Mouse (Mus musculus) G1E (cell line): ENCODE data around the gene Ovol3. TPM values are rescaled to one million over a fixed set of nuclear protein-coding genes. Genes with fewer than 3 reads are reported as not detected.

ENCODE experiments used
- ATAC-seq: 2 replicates; pipeline ENCODE4 v1.8.0; 2016; ENCODE audit warnings: mild to moderate bottlenecking; ENCODE audit not compliant: insufficient number of reproducible peaks, poor library complexity, low FRiP score, severe bottlenecking; ENCODE audit errors: extremely low read depth
- DNase-seq: peaks from one replicate; pipeline ENCODE4 v3.0.0; 2012; ENCODE audit warnings: low spot score
- H3K27me3 ChIP-seq: 2 replicates; pipeline ENCODE4 v1.6.1; 2012; ENCODE audit warnings: mild to moderate bottlenecking, low read length, inconsistent platforms; ENCODE audit not compliant: insufficient read depth
- H3K36me3 ChIP-seq: replicated peaks from 2 replicates; pipeline ENCODE3; 2012; ENCODE audit warnings: mild to moderate bottlenecking, inconsistent platforms
- H3K4me1 ChIP-seq: 2 replicates; pipeline ENCODE4 v1.6.1; 2012; ENCODE audit warnings: low read depth, low read length, inconsistent platforms, mixed read lengths; ENCODE audit not compliant: insufficient read depth
- H3K4me3 ChIP-seq: 2 replicates; pipeline ENCODE4 v1.5.1; 2012; ENCODE audit warnings: low read depth, mild to moderate bottlenecking, inconsistent platforms, low read length, moderate library complexity, mixed read lengths
- H3K9me3 ChIP-seq: replicated peaks from 2 replicates; pipeline ENCODE4 v1.6.1; 2012; ENCODE audit warnings: inconsistent platforms
- GATA1 ChIP-seq: IDR thresholded peaks from 2 replicates; pipeline ENCODE4 v1.6.1; 2012; ENCODE audit warnings: borderline replicate concordance, low read length, inconsistent platforms, mixed read lengths
- POLR2AphosphoS5 ChIP-seq: IDR thresholded peaks from 2 replicates; pipeline ENCODE4 v1.6.1; 2012; ENCODE audit warnings: low read depth, low read length, inconsistent platforms; ENCODE audit not compliant: insufficient replicate concordance
- TAL1 ChIP-seq: conservative IDR thresholded peaks from 2 replicates; pipeline ENCODE4 v1.6.1; 2012; ENCODE audit warnings: low read depth, low read length, inconsistent platforms, mixed read lengths
- polyA plus RNA-seq: library from polyadenylated mRNA; stranded (reverse); fragments of >175 nt; gene quantifications from 2 replicates; pipeline ENCODE4 v1.2.3, GENCODE M21; 2012
- total RNA-seq, 2 experiments: library from RNA; stranded (forward) in 1 of 2; stranded (reverse) in 1 of 2; fragments of 200-1000 nt in 1 of 2; fragments of >200 nt in 1 of 2; fragmentation: Nextera tagmentation in 1 of 2; gene quantifications; 2 replicates each; pipeline ENCODE4 v1.2.3; 2014 to 2017

Gene Ovol3
- total and polyA plus RNA-seq, 3 experiments, result not detected

- no peaks in the 10 kb centered on the region for H3K9me3 ChIP-seq
- DNase-seq (peak; percentile 97), ATAC-seq (peak; percentile 97)
- H3K36me3 ChIP-seq, result peaks cover 45% of the 10 kb centered on the region
- H3K4me1 ChIP-seq, result peaks cover 42% of the 10 kb centered on the region
- peak; percentile 60 for TF ChIP-seq TAL1
- 0 out of 2 replicates have a peak, but pooled peaks have one; percentile 44 for TF ChIP-seq POLR2AphosphoS5
- TF ChIP-seq GATA1, result no peak
- H3K4me3 ChIP-seq, result peak within 1 kb of the TSS; percentile 72
- H3K27me3 ChIP-seq, result no peaks in the 10 kb centered on the region
Measured at GRCm38 (mm10) chr7:30183879-30184289, 51.6 kb downstream of the Ovol3 start, which contains the start of gene Cox7a1. Cox7a1 (plus strand) TSS chr7:30184144.

Other genes with a start within 250 kb of the Ovol3 start
Only the 20 nearest of the 25 such genes appear.
- gene Zfp82, start 162.8 kb downstream of the Ovol3 start, total RNA-seq (2014; fragmentation: Nextera tagmentation), result 2.7 and 5.9 TPM in 2 replicates
- gene Zfp82, start 162.8 kb downstream of the Ovol3 start, total RNA-seq (2017), result 3.5 and 4.2 TPM in 2 replicates
- gene Zfp82, start 162.8 kb downstream of the Ovol3 start, polyA plus RNA-seq, result 0.17 and 0.25 TPM in 2 replicates
- 0.90 TPM in 1 of 2 replicates, not detected in the other for gene Gm26920, start 145.3 kb downstream of the Ovol3 start, total RNA-seq (2014; fragmentation: Nextera tagmentation)
- not detected in 2 replicates for gene Gm26920, start 145.3 kb downstream of the Ovol3 start, total RNA-seq (2017)
- gene Gm26920, start 145.3 kb downstream of the Ovol3 start, polyA plus RNA-seq, result not detected in 2 replicates
- 5.6 and 7.5 TPM in 2 replicates for gene Zfp566, start 145.2 kb downstream of the Ovol3 start, total RNA-seq (2014; fragmentation: Nextera tagmentation)
- gene Zfp566, start 145.2 kb downstream of the Ovol3 start, total RNA-seq (2017), result 2.0 and 2.8 TPM in 2 replicates
- gene Zfp566, start 145.2 kb downstream of the Ovol3 start, polyA plus RNA-seq, result 1.8 TPM in 2 replicates
- gene Zfp260, start 140.9 kb downstream of the Ovol3 start, total RNA-seq (2014; fragmentation: Nextera tagmentation), result 29.5 and 36.0 TPM in 2 replicates
- 22.9 and 24.6 TPM in 2 replicates for gene Zfp260, start 140.9 kb downstream of the Ovol3 start, total RNA-seq (2017)
- gene Zfp260, start 140.9 kb downstream of the Ovol3 start, polyA plus RNA-seq, result 0.15 and 0.30 TPM in 2 replicates
- gene Zfp382, start 113.8 kb downstream of the Ovol3 start, total RNA-seq (2014; fragmentation: Nextera tagmentation), result 5.8 and 8.7 TPM in 2 replicates
- 6.7 and 6.8 TPM in 2 replicates for gene Zfp382, start 113.8 kb downstream of the Ovol3 start, total RNA-seq (2017)
- 2.4 and 2.6 TPM in 2 replicates for gene Zfp382, start 113.8 kb downstream of the Ovol3 start, polyA plus RNA-seq
- gene Zfp146, start 66.0 kb downstream of the Ovol3 start, total RNA-seq (2014; fragmentation: Nextera tagmentation), result 123 and 124 TPM in 2 replicates
- gene Zfp146, start 66.0 kb downstream of the Ovol3 start, total RNA-seq (2017), result 74.8 and 77.9 TPM in 2 replicates
- gene Zfp146, start 66.0 kb downstream of the Ovol3 start, polyA plus RNA-seq, result 4.6 and 12.7 TPM in 2 replicates
- gene Cox7a1, start 51.6 kb downstream of the Ovol3 start, total RNA-seq (2014; fragmentation: Nextera tagmentation), result 16.0 and 19.4 TPM in 2 replicates
- gene Cox7a1, start 51.6 kb downstream of the Ovol3 start, total RNA-seq (2017), result 55.2 and 57.0 TPM in 2 replicates
- gene Cox7a1, start 51.6 kb downstream of the Ovol3 start, polyA plus RNA-seq, result 23.4 and 32.4 TPM in 2 replicates
- 313 and 371 TPM in 2 replicates for gene Capns1, start 36.9 kb downstream of the Ovol3 start, total RNA-seq (2014; fragmentation: Nextera tagmentation)
- gene Capns1, start 36.9 kb downstream of the Ovol3 start, total RNA-seq (2017), result 182 and 204 TPM in 2 replicates
- 98.4 and 131 TPM in 2 replicates for gene Capns1, start 36.9 kb downstream of the Ovol3 start, polyA plus RNA-seq
- 23.0 and 34.5 TPM in 2 replicates for gene Polr2i, start 3.8 kb downstream of the Ovol3 start, total RNA-seq (2014; fragmentation: Nextera tagmentation)
- gene Polr2i, start 3.8 kb downstream of the Ovol3 start, total RNA-seq (2017), result 58.7 and 66.6 TPM in 2 replicates
- gene Polr2i, start 3.8 kb downstream of the Ovol3 start, polyA plus RNA-seq, result 66.9 and 79.0 TPM in 2 replicates
- gene Tbcb, start 3.5 kb downstream of the Ovol3 start, total RNA-seq (2014; fragmentation: Nextera tagmentation), result 18.9 and 19.7 TPM in 2 replicates
- gene Tbcb, start 3.5 kb downstream of the Ovol3 start, total RNA-seq (2017), result 30.8 and 38.1 TPM in 2 replicates
- gene Tbcb, start 3.5 kb downstream of the Ovol3 start, polyA plus RNA-seq, result 20.7 and 38.1 TPM in 2 replicates
- 1.4 and 2.2 TPM in 2 replicates for gene Thap8, start 44.4 kb upstream of the Ovol3 start, total RNA-seq (2014; fragmentation: Nextera tagmentation)
- 0.64 and 1.1 TPM in 2 replicates for gene Thap8, start 44.4 kb upstream of the Ovol3 start, total RNA-seq (2017)
- gene Thap8, start 44.4 kb upstream of the Ovol3 start, polyA plus RNA-seq, result 0.10 TPM in 1 of 2 replicates, not detected in the other
- 16.5 and 57.9 TPM in 2 replicates for gene Wdr62, start 44.7 kb upstream of the Ovol3 start, total RNA-seq (2014; fragmentation: Nextera tagmentation)
- gene Wdr62, start 44.7 kb upstream of the Ovol3 start, total RNA-seq (2017), result 7.0 and 8.2 TPM in 2 replicates
- 40.3 and 59.1 TPM in 2 replicates for gene Wdr62, start 44.7 kb upstream of the Ovol3 start, polyA plus RNA-seq
- gene Clip3, start 56.0 kb upstream of the Ovol3 start, total RNA-seq (2014; fragmentation: Nextera tagmentation), result not detected in 2 replicates
- gene Clip3, start 56.0 kb upstream of the Ovol3 start, total RNA-seq (2017), result 0.33 TPM in 1 of 2 replicates, not detected in the other
- gene Clip3, start 56.0 kb upstream of the Ovol3 start, polyA plus RNA-seq, result not detected in 2 replicates
- gene Alkbh6, start 73.0 kb upstream of the Ovol3 start, total RNA-seq (2014; fragmentation: Nextera tagmentation), result 17.2 and 22.1 TPM in 2 replicates
- 18.5 and 24.1 TPM in 2 replicates for gene Alkbh6, start 73.0 kb upstream of the Ovol3 start, total RNA-seq (2017)
- 44.2 and 52.2 TPM in 2 replicates for gene Alkbh6, start 73.0 kb upstream of the Ovol3 start, polyA plus RNA-seq
- 2.1 and 5.4 TPM in 2 replicates for gene Syne4, start 79.1 kb upstream of the Ovol3 start, total RNA-seq (2014; fragmentation: Nextera tagmentation)
- 1.0 and 2.6 TPM in 2 replicates for gene Syne4, start 79.1 kb upstream of the Ovol3 start, total RNA-seq (2017)
- 2.8 and 4.0 TPM in 2 replicates for gene Syne4, start 79.1 kb upstream of the Ovol3 start, polyA plus RNA-seq
- gene E130208F15Rik, start 86.0 kb upstream of the Ovol3 start, total RNA-seq (2014; fragmentation: Nextera tagmentation), result 1.3 and 1.6 TPM in 2 replicates
- gene E130208F15Rik, start 86.0 kb upstream of the Ovol3 start, total RNA-seq (2017), result 2.3 and 2.4 TPM in 2 replicates
- 0.49 and 0.85 TPM in 2 replicates for gene E130208F15Rik, start 86.0 kb upstream of the Ovol3 start, polyA plus RNA-seq
- 4.1 and 4.3 TPM in 2 replicates for gene Sdhaf1, start 88.2 kb upstream of the Ovol3 start, total RNA-seq (2014; fragmentation: Nextera tagmentation)
- 8.9 and 11.4 TPM in 2 replicates for gene Sdhaf1, start 88.2 kb upstream of the Ovol3 start, total RNA-seq (2017)
- 9.2 and 11.7 TPM in 2 replicates for gene Sdhaf1, start 88.2 kb upstream of the Ovol3 start, polyA plus RNA-seq
- not detected in 2 replicates for gene Lrfn3, start 127.0 kb upstream of the Ovol3 start, total RNA-seq (2014; fragmentation: Nextera tagmentation)
- gene Lrfn3, start 127.0 kb upstream of the Ovol3 start, total RNA-seq (2017), result 0.11 and 0.12 TPM in 2 replicates
- not detected in 2 replicates for gene Lrfn3, start 127.0 kb upstream of the Ovol3 start, polyA plus RNA-seq
- gene Tyrobp, start 178.0 kb upstream of the Ovol3 start, total RNA-seq (2014; fragmentation: Nextera tagmentation), result 12.9 and 19.6 TPM in 2 replicates
- 92.7 and 101 TPM in 2 replicates for gene Tyrobp, start 178.0 kb upstream of the Ovol3 start, total RNA-seq (2017)
- gene Tyrobp, start 178.0 kb upstream of the Ovol3 start, polyA plus RNA-seq, result 4.4 and 12.5 TPM in 2 replicates
- gene Hcst, start 184.1 kb upstream of the Ovol3 start, total RNA-seq (2014; fragmentation: Nextera tagmentation), result not detected in 2 replicates
- 2.6 and 3.1 TPM in 2 replicates for gene Hcst, start 184.1 kb upstream of the Ovol3 start, total RNA-seq (2017)
- 0.25 and 0.55 TPM in 2 replicates for gene Hcst, start 184.1 kb upstream of the Ovol3 start, polyA plus RNA-seq